Mouse (Mus musculus) midbrain, embryonic 11.5 days (tissue): ENCODE results near the gene Fgfbp1. TPM values are rescaled to one million over a fixed set of nuclear protein-coding genes. Genes with fewer than 3 reads are reported as not detected.

Experiments used
- ATAC-seq: fragments of 200-750 bp; cut with Nextera tagmentation; 2 replicates; pipeline ENCODE4 v1.8.0; 2017; ENCODE audit warnings: moderate TSS enrichment, moderate library complexity; ENCODE audit not compliant: low FRiP score
- DNase-seq: peaks from one replicate; pipeline ENCODE4 v3.0.0; 2015; ENCODE audit warnings: low spot score; ENCODE audit errors: missing footprints
- H3K27ac ChIP-seq: fragments of 300-500 bp; sonication (generic); 2 replicates; pipeline ENCODE4 v1.5.1; 2014; ENCODE audit warnings: low read depth, low read length
- H3K27me3 ChIP-seq: fragments of 300-500 bp; sonication (generic); 2 replicates; pipeline ENCODE4 v1.6.1; 2014; ENCODE audit warnings: mild to moderate bottlenecking, low read length, moderate library complexity, mixed read lengths; ENCODE audit not compliant: control insufficient read depth, insufficient read depth
- H3K36me3 ChIP-seq: fragments of 300-500 bp; sonication (generic); 2 replicates; pipeline ENCODE4 v1.6.1; 2014; ENCODE audit warnings: mild to moderate bottlenecking, low read length, moderate library complexity, mixed read lengths; ENCODE audit not compliant: control insufficient read depth, insufficient read depth
- H3K4me1 ChIP-seq: fragments of 300-500 bp; sonication (generic); 2 replicates; pipeline ENCODE4 v1.6.1; 2014; ENCODE audit warnings: low read length; ENCODE audit not compliant: control insufficient read depth, insufficient read depth
- H3K4me2 ChIP-seq: fragments of 300-500 bp; sonication (generic); 2 replicates; pipeline ENCODE4 v1.6.1; 2014; ENCODE audit warnings: mild to moderate bottlenecking, moderate library complexity
- H3K4me3 ChIP-seq: fragments of 300-500 bp; sonication (generic); 2 replicates; pipeline ENCODE4 v1.5.1; 2014; ENCODE audit warnings: low read depth, low read length
- H3K9ac ChIP-seq: fragments of 300-500 bp; sonication (generic); 2 replicates; pipeline ENCODE4 v1.6.1; 2014; ENCODE audit warnings: low read length
- H3K9me3 ChIP-seq: fragments of 300-500 bp; sonication (generic); 2 replicates; pipeline ENCODE4 v1.6.1; 2016; ENCODE audit warnings: low read length; ENCODE audit not compliant: control insufficient read depth
- WGBS: fragments of 180-500 bp; shearing (Covaris S2); extraction: QIAGEN DNeasy Blood & Tissue Kit; methylation state at CpG from one replicate; pipeline ENCODE4 v1.1.7; 2014; 5-methylcytosine and 5-hydroxymethylcytosine counted together
- polyA plus RNA-seq: library from polyadenylated mRNA; unstranded; fragments of >200 nt; fragmentation: Nextera tagmentation; extraction: Ambion mirVana; gene quantifications from 2 replicates; pipeline ENCODE4 v1.2.1, GENCODE M21; 2014

Gene Fgfbp1
- polyA plus RNA-seq, 1 experiment from 2014 or later, result 0.53 TPM

- ATAC-seq, result peak; percentile 72
- WGBS, result 4% methylated on average over 8 of the region's 8 CpGs
- H3K9ac ChIP-seq, result peak overlapping the region; percentile 40; the same call in 1 of the 2 replicates
Observed at GRCm38 (mm10) chr5:43948748-43949275, 32.8 kb downstream of the Fgfbp1 start.

GRCm38 (mm10) chr5:43948111-43948743 is 33.4 kb downstream of the Fgfbp1 start:
- Histone ChIP-seq H3K27ac (no peak overlapping the region), H3K4me1 (peaks cover 7% of the 10 kb centered on the region), H3K9ac (peak overlapping the region; percentile 21; the same call in 1 of the 2 replicates), H3K27me3 (no peaks in the 10 kb centered on the region), H3K9me3 (no peaks in the 10 kb centered on the region), H3K4me2 (peak overlapping the region; percentile 60), H3K36me3 (no peaks in the 10 kb centered on the region), H3K4me3 (peak overlapping the region; percentile 26)
- ATAC-seq, result peak; percentile 87
- 3% methylated on average over 27 of the region's 27 CpGs for WGBS
- peak; percentile 93 for DNase-seq

More at GRCm38 (mm10) chr5:43948748-43949275, 32.8 kb downstream of the Fgfbp1 start:
- no peaks in the 10 kb centered on the region for H3K27me3 ChIP-seq
- DNase-seq, result peak; percentile 89
- peak overlapping the region; percentile 60 for H3K4me2 ChIP-seq
- no peak overlapping the region for H3K4me3 ChIP-seq
- H3K4me1 ChIP-seq, result peaks cover 7% of the 10 kb centered on the region
- H3K27ac ChIP-seq, result no peak overlapping the region
- H3K9me3 ChIP-seq, result no peaks in the 10 kb centered on the region
- H3K36me3 ChIP-seq, result no peaks in the 10 kb centered on the region

GRCm38 (mm10) chr5:43947330-43947977 is 34.1 kb downstream of the Fgfbp1 start:
- Histone ChIP-seq H3K4me2 (peak overlapping the region; percentile 60), H3K4me3 (no peak overlapping the region; the same call in 1 of the 2 replicates), H3K36me3 (no peaks in the 10 kb centered on the region), H3K9ac (peak overlapping the region; percentile 21; the same call in 1 of the 2 replicates), H3K27ac (no peak overlapping the region), H3K4me1 (peaks cover 7% of the 10 kb centered on the region), H3K9me3 (no peaks in the 10 kb centered on the region), H3K27me3 (no peaks in the 10 kb centered on the region)
- WGBS, result 42% methylated on average over 9 of the region's 9 CpGs
- DNase-seq (no peak), ATAC-seq (no peak)

- H3K27me3 ChIP-seq, result no peaks in the 10 kb centered on the region
- 63% methylated on average over 2 of the region's 2 CpGs for WGBS
- H3K9ac ChIP-seq, result no peak overlapping the region
- no peaks in the 10 kb centered on the region for H3K4me1 ChIP-seq
- ATAC-seq (no peak), DNase-seq (no peak)
- no peak overlapping the region for H3K4me3 ChIP-seq
- H3K27ac ChIP-seq, result no peak overlapping the region
- no peak overlapping the region for H3K4me2 ChIP-seq
- H3K36me3 ChIP-seq, result no peaks in the 10 kb centered on the region
- H3K9me3 ChIP-seq, result no peaks in the 10 kb centered on the region
Observed at GRCm38 (mm10) chr5:43933269-43933668, 48.3 kb downstream of the Fgfbp1 start.

Other genes with a start within 250 kb of the Fgfbp1 start
- 0.12 TPM in 1 of 2 replicates, not detected in the other for gene Bst1, start 162.9 kb downstream of the Fgfbp1 start, polyA plus RNA-seq
- gene Fbxl5, start 160.1 kb downstream of the Fgfbp1 start, polyA plus RNA-seq, result 73.1 and 79.5 TPM in 2 replicates
- 5.5 and 5.6 TPM in 2 replicates for gene Cd38, start 113.2 kb downstream of the Fgfbp1 start, polyA plus RNA-seq
- not detected in 2 replicates for gene Gm7879, start 68.6 kb downstream of the Fgfbp1 start, polyA plus RNA-seq
- 171 and 176 TPM in 2 replicates for gene Prom1, start 120.3 kb upstream of the Fgfbp1 start, polyA plus RNA-seq
- 27.8 and 30.3 TPM in 2 replicates for gene Tapt1, start 244.8 kb upstream of the Fgfbp1 start, polyA plus RNA-seq